Mouse (Mus musculus) CD8-positive naive resting alpha-beta T cell, adult 2 months (primary cell): ENCODE data around the gene Miox.

ENCODE experiments used
- DNase-seq, 2 experiments: peaks; one replicate each; pipeline ENCODE4 v3.0.0; 2022; ENCODE audit warnings: low read depth in 2 of 2, low spot score in 2 of 2

Miox gene

GRCm38 (mm10) chr15:89363051-89363450 lies 28.9 kb downstream of the Miox start:
- DNase-seq = no peak

GRCm38 (mm10) chr15:89365141-89365551 lies 30.9 kb downstream of the Miox start:
- no peak for DNase-seq

GRCm38 (mm10) chr15:89372068-89372467 lies 37.9 kb downstream of the Miox start:
- no peak for DNase-seq

- DNase-seq = no peak
Measured at GRCm38 (mm10) chr15:89372536-89372935, 38.3 kb downstream of the Miox start.

GRCm38 (mm10) chr15:89373027-89373761 lies 39.0 kb downstream of the Miox start:
- peak; percentile 83 to 90 for DNase-seq

- peak; percentile 87 to 91 for DNase-seq
Measured at GRCm38 (mm10) chr15:89373762-89374248, 39.6 kb downstream of the Miox start, which contains the start of gene Sco2. TSS of gene Sco2 (minus strand) at chr15:89373846.

GRCm38 (mm10) chr15:89374340-89374739 lies 40.1 kb downstream of the Miox start:
- DNase-seq = no peak

GRCm38 (mm10) chr15:89374801-89375534 lies 40.8 kb downstream of the Miox start:
- no peak for DNase-seq

- DNase-seq = no peak
Measured at GRCm38 (mm10) chr15:89376040-89376439, 41.8 kb downstream of the Miox start.

- DNase-seq = no peak
Measured at GRCm38 (mm10) chr15:89376957-89377356, 42.8 kb downstream of the Miox start, which contains the start of gene Tymp. TSS of gene Tymp (minus strand) at chr15:89377039.

- DNase-seq = no peak
Measured at GRCm38 (mm10) chr15:89377362-89377761, 43.2 kb downstream of the Miox start.

GRCm38 (mm10) chr15:89377938-89378828 lies 44.0 kb downstream of the Miox start:
- no peak for DNase-seq

- DNase-seq = no peak
Measured at GRCm38 (mm10) chr15:89378831-89379401, 44.7 kb downstream of the Miox start, which contains the start of gene Odf3b. TSS of gene Odf3b (minus strand) at chr15:89379282.

- DNase-seq = no peak
Measured at GRCm38 (mm10) chr15:89379429-89379828, 45.2 kb downstream of the Miox start.

- no peak for DNase-seq
Measured at GRCm38 (mm10) chr15:89384617-89385016, 50.4 kb downstream of the Miox start, which contains the start of gene Klhdc7b. TSS of gene Klhdc7b (plus strand) at chr15:89384917.
